Mouse (Mus musculus): Measurements from ENCODE around the gene Hoxc6. TPM values are rescaled to one million over a fixed set of nuclear protein-coding genes. Genes with fewer than 3 reads are reported as not detected.

Hoxc6 gene
- polyA plus RNA-seq, 1 experiment from 2014 or later: 0.49 TPM

GRCm38 (mm10) chr15:102980912-102981311 lies 17.1 kb upstream of the Hoxc6 start:
- no peak for ATAC-seq (replicated peaks; ENCODE audit: insufficient number of reproducible peaks, low FRiP score, low TSS enrichment)
- under 1% methylated on average over 14 of the region's 14 CpGs for WGBS (ENCODE audit: insufficient replicate concordance)
- peak overlapping the region; percentile 58 for H3K4me2 ChIP-seq
- peak overlapping the region; percentile 31; the same call in 1 of the 2 replicates for H3K4me3 ChIP-seq (ENCODE audit: low read depth, low read length)
- no peak overlapping the region for H3K9ac ChIP-seq (ENCODE audit: low read depth, low read length)
- 0 out of 2 replicates have a peak, but pooled peaks cover 3% of the 10 kb centered on the region for H3K4me1 ChIP-seq (ENCODE audit: control insufficient read depth, insufficient read depth, low read length)
- no peaks in the 10 kb centered on the region for H3K36me3 ChIP-seq (ENCODE audit: control insufficient read depth, insufficient read depth, low read length)
- peaks cover 100% of the 10 kb centered on the region for H3K27me3 ChIP-seq (ENCODE audit: control insufficient read depth, insufficient read depth, low read length)
- no peaks in the 10 kb centered on the region for H3K9me3 ChIP-seq (replicated peaks; ENCODE audit: control insufficient read depth, low read length)
- H3K27ac ChIP-seq (ENCODE audit: low read depth, low read length): no peak overlapping the region

GRCm38 (mm10) chr15:102981379-102982288 lies 16.4 kb upstream of the Hoxc6 start:
- Histone ChIP-seq H3K36me3 (ENCODE audit: control insufficient read depth, insufficient read depth, low read length) (no peaks in the 10 kb centered on the region), H3K27ac (ENCODE audit: low read depth, low read length) (no peak overlapping the region), H3K9ac (ENCODE audit: low read depth, low read length) (no peak overlapping the region), H3K4me1 (ENCODE audit: control insufficient read depth, insufficient read depth, low read length) (0 out of 2 replicates have a peak, but pooled peaks cover 3% of the 10 kb centered on the region), H3K4me3 (ENCODE audit: low read depth, low read length) (peak overlapping the region; percentile 31), H3K4me2 (peak overlapping the region; percentile 58), H3K27me3 (ENCODE audit: control insufficient read depth, insufficient read depth, low read length) (peaks cover 100% of the 10 kb centered on the region), H3K9me3 (replicated peaks; ENCODE audit: control insufficient read depth, low read length) (no peaks in the 10 kb centered on the region)
- ATAC-seq (replicated peaks; ENCODE audit: insufficient number of reproducible peaks, low FRiP score, low TSS enrichment): no peak
- WGBS (ENCODE audit: insufficient replicate concordance): under 1% methylated on average over 88 of the region's 88 CpGs

DNA sequence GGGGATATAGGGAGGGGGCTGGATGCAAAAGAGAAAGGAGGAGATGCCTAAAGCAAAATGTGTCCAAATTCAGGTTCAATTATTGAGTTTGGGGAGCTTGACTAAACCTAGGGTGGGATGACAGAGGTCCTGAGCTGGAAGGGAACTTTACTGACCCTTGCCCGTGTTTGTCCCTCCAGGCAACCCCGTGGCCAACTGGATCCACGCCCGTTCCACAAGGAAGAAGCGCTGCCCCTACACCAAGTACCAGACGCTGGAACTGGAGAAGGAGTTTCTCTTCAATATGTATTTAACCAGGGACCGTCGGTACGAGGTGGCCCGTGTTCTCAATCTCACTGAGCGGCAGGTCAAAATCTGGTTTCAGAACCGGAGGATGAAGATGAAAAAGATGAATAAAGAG lies 14.3 kb upstream of the Hoxc6 start:
- WGBS (ENCODE audit: insufficient replicate concordance): 2% methylated on average over 12 of the region's 12 CpGs
- H3K9ac ChIP-seq (ENCODE audit: low read depth, low read length): no peak overlapping the region
- H3K36me3 ChIP-seq (ENCODE audit: control insufficient read depth, insufficient read depth, low read length): no peaks in the 10 kb centered on the region
- H3K4me1 ChIP-seq (ENCODE audit: control insufficient read depth, insufficient read depth, low read length): no peaks in the 10 kb centered on the region
- no peak overlapping the region for H3K4me3 ChIP-seq (ENCODE audit: low read depth, low read length)
- no peak overlapping the region for H3K4me2 ChIP-seq
- H3K27ac ChIP-seq (ENCODE audit: low read depth, low read length): no peak overlapping the region
- no peaks in the 10 kb centered on the region for H3K9me3 ChIP-seq (replicated peaks; ENCODE audit: control insufficient read depth, low read length)
- no peak for ATAC-seq (replicated peaks; ENCODE audit: insufficient number of reproducible peaks, low FRiP score, low TSS enrichment)
- H3K27me3 ChIP-seq (ENCODE audit: control insufficient read depth, insufficient read depth, low read length): peaks cover 100% of the 10 kb centered on the region

DNA sequence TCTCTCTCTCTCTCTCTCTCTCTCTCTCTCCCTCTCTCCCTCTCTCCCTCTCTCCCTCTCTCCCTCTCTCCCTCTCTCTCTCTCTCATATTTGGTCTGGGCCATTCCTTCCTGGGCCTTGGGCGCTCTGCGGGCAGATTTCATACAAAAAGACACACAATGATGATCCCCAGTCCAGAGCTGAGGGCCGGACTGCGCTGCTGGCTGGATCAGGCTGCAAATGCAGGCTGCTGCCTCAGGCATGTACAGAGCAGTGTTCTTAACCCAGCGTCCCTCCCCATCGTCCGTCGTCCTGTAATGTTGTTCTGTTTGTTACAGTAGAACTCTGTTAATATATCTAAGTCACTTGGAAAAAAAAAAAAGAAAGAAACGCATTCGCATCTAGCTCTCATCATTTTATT lies 13.5 kb upstream of the Hoxc6 start:
- no peak overlapping the region for H3K27ac ChIP-seq (ENCODE audit: low read depth, low read length)
- H3K9me3 ChIP-seq (replicated peaks; ENCODE audit: control insufficient read depth, low read length): no peaks in the 10 kb centered on the region
- H3K27me3 ChIP-seq (ENCODE audit: control insufficient read depth, insufficient read depth, low read length): peaks cover 100% of the 10 kb centered on the region
- H3K9ac ChIP-seq (ENCODE audit: low read depth, low read length): no peak overlapping the region
- ATAC-seq (replicated peaks; ENCODE audit: insufficient number of reproducible peaks, low FRiP score, low TSS enrichment): no peak
- no peaks in the 10 kb centered on the region for H3K36me3 ChIP-seq (ENCODE audit: control insufficient read depth, insufficient read depth, low read length)
- no peaks in the 10 kb centered on the region for H3K4me1 ChIP-seq (ENCODE audit: control insufficient read depth, insufficient read depth, low read length)
- under 1% methylated on average over 10 of the region's 10 CpGs for WGBS (ENCODE audit: insufficient replicate concordance)
- no peak overlapping the region for H3K4me3 ChIP-seq (ENCODE audit: low read depth, low read length)
- H3K4me2 ChIP-seq: no peak overlapping the region

GRCm38 (mm10) chr15:102984925-102985324 lies 13.1 kb upstream of the Hoxc6 start:
- Histone ChIP-seq H3K4me1 (ENCODE audit: control insufficient read depth, insufficient read depth, low read length) (no peaks in the 10 kb centered on the region), H3K27ac (ENCODE audit: low read depth, low read length) (no peak overlapping the region), H3K9me3 (replicated peaks; ENCODE audit: control insufficient read depth, low read length) (no peaks in the 10 kb centered on the region), H3K36me3 (ENCODE audit: control insufficient read depth, insufficient read depth, low read length) (no peaks in the 10 kb centered on the region), H3K27me3 (ENCODE audit: control insufficient read depth, insufficient read depth, low read length) (peaks cover 100% of the 10 kb centered on the region), H3K9ac (ENCODE audit: low read depth, low read length) (no peak overlapping the region), H3K4me2 (no peak overlapping the region), H3K4me3 (ENCODE audit: low read depth, low read length) (no peak overlapping the region)
- no peak for ATAC-seq (replicated peaks; ENCODE audit: insufficient number of reproducible peaks, low FRiP score, low TSS enrichment)
- WGBS (ENCODE audit: insufficient replicate concordance): 1% methylated on average over 3 of the region's 3 CpGs

DNA sequence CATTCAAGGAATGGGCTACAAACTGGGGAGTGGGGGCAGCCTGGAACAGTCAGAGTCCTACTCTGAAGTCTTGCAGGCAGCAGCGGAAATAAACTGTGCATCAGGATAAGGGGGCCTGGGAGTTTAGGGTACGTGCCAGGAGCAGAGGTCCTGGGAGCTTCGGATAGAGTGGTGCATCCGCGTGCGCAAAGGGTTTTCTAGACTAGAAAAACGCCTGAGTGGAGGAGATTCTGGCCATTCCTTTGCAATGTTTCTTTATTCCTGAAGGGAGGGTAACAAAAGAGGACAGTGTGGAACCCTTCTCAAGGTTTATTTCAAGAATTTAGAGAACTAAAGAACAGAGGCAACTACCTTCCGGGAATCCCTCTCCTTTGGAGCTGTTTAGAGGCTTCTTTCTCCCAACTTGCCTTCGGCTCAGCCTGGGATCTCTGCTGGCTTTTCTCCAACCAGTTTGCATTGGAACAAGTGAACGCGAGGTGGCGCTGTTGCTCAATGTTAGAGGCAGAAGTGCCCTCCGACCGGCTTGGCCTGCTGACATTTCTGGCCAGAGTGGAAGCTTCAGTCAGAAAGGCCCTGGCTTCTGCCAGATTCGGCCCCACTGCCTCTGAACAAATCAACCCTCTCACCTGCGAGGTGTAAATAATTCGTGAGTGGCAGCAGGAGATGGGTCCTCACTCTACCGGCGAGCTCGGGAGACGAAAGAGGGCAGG lies 10.8 kb upstream of the Hoxc6 start:
- Histone ChIP-seq H3K27ac (ENCODE audit: low read depth, low read length) (no peak overlapping the region), H3K36me3 (ENCODE audit: control insufficient read depth, insufficient read depth, low read length) (no peaks in the 10 kb centered on the region), H3K9me3 (replicated peaks; ENCODE audit: control insufficient read depth, low read length) (no peaks in the 10 kb centered on the region), H3K4me1 (ENCODE audit: control insufficient read depth, insufficient read depth, low read length) (no peaks in the 10 kb centered on the region), H3K9ac (ENCODE audit: low read depth, low read length) (no peak overlapping the region), H3K27me3 (ENCODE audit: control insufficient read depth, insufficient read depth, low read length) (peaks cover 99% of the 10 kb centered on the region), H3K4me3 (ENCODE audit: low read depth, low read length) (no peak overlapping the region), H3K4me2 (no peak overlapping the region)
- ATAC-seq (replicated peaks; ENCODE audit: insufficient number of reproducible peaks, low FRiP score, low TSS enrichment): 0 out of 2 replicates have a peak, but pooled peaks have one; percentile 31
- WGBS (ENCODE audit: insufficient replicate concordance): 3% methylated on average over 21 of the region's 21 CpGs

- WGBS (ENCODE audit: insufficient replicate concordance): 20% methylated on average over 5 of the region's 5 CpGs
- H3K4me1 ChIP-seq (ENCODE audit: control insufficient read depth, insufficient read depth, low read length): no peaks in the 10 kb centered on the region
- H3K27ac ChIP-seq (ENCODE audit: low read depth, low read length): no peak overlapping the region
- no peak overlapping the region for H3K4me3 ChIP-seq (ENCODE audit: low read depth, low read length)
- no peaks in the 10 kb centered on the region for H3K36me3 ChIP-seq (ENCODE audit: control insufficient read depth, insufficient read depth, low read length)
- H3K9ac ChIP-seq (ENCODE audit: low read depth, low read length): no peak overlapping the region
- peaks cover 99% of the 10 kb centered on the region for H3K27me3 ChIP-seq (ENCODE audit: control insufficient read depth, insufficient read depth, low read length)
- no peak overlapping the region for H3K4me2 ChIP-seq
- ATAC-seq (replicated peaks; ENCODE audit: insufficient number of reproducible peaks, low FRiP score, low TSS enrichment): no peak
- no peaks in the 10 kb centered on the region for H3K9me3 ChIP-seq (replicated peaks; ENCODE audit: control insufficient read depth, low read length)
These were observed 10.0 kb upstream of the Hoxc6 start for GRCm38 (mm10) chr15:102988078-102988477.

- Histone ChIP-seq H3K36me3 (ENCODE audit: control insufficient read depth, insufficient read depth, low read length) (no peaks in the 10 kb centered on the region), H3K27me3 (ENCODE audit: control insufficient read depth, insufficient read depth, low read length) (peaks cover 97% of the 10 kb centered on the region), H3K4me1 (ENCODE audit: control insufficient read depth, insufficient read depth, low read length) (no peaks in the 10 kb centered on the region), H3K4me2 (peak within 1 kb of the TSS; percentile 22; the same call in 1 of the 2 replicates), H3K27ac (ENCODE audit: low read depth, low read length) (no peak within 1 kb of the TSS), H3K9me3 (replicated peaks; ENCODE audit: control insufficient read depth, low read length) (no peaks in the 10 kb centered on the region), H3K4me3 (ENCODE audit: low read depth, low read length) (no peak within 1 kb of the TSS), H3K9ac (ENCODE audit: low read depth, low read length) (no peak within 1 kb of the TSS)
- no peak for ATAC-seq (replicated peaks; ENCODE audit: insufficient number of reproducible peaks, low FRiP score, low TSS enrichment)
- WGBS (ENCODE audit: insufficient replicate concordance): 2% methylated on average over 65 of the region's 69 CpGs
These were observed 7.3 kb upstream of the Hoxc6 start, which contains the start of gene Hoxc8 for GRCm38 (mm10) chr15:102990461-102991397. TSS of gene Hoxc8 (plus strand) at chr15:102990607.

All from heart, embryonic 11.5 days (tissue).